Mouse (Mus musculus): Measurements from ENCODE around the gene Zfp148. TPM values are rescaled to one million over a fixed set of nuclear protein-coding genes. Genes with fewer than 3 reads are reported as not detected.
A peak's percentile ranks its signal among the peaks of the same experiment; 100 is the strongest.

Gene Zfp148
- polyA plus RNA-seq, 1 experiment = 30.6 TPM

- no peak for TF ChIP-seq CTCF (IDR thresholded peaks at IDR 0.05; ENCODE audit: control insufficient read depth, insufficient read depth, low read length)
- TF ChIP-seq POLR2A (IDR thresholded peaks at IDR 0.05; ENCODE audit: borderline replicate concordance, control insufficient read depth, low read depth, low read length) = no peak
- 83% methylated on average over 2 of the region's 2 CpGs for WGBS
These were observed 6.4 kb downstream of the Zfp148 start for GRCm38 (mm10) chr16:33387013-33387412.

GRCm38 (mm10) chr16:33387420-33387819 lies 6.8 kb downstream of the Zfp148 start:
- Histone ChIP-seq H3K27ac (ENCODE audit: control insufficient read depth, insufficient read depth, low read depth, low read length, poor library complexity) (no peak overlapping the region), H3K4me1 (ENCODE audit: control insufficient read depth, insufficient read depth, low read length) (no peaks in the 10 kb centered on the region; the same call in 1 of the 2 replicates), H3K4me3 (replicated peaks; ENCODE audit: control insufficient read depth, low read depth, low read length) (no peak overlapping the region)
- WGBS = 89% methylated on average over 2 of the region's 2 CpGs
- TF ChIP-seq CTCF (IDR thresholded peaks at IDR 0.05; ENCODE audit: control insufficient read depth, insufficient read depth, low read length) (no peak), POLR2A (IDR thresholded peaks at IDR 0.05; ENCODE audit: borderline replicate concordance, control insufficient read depth, low read depth, low read length) (no peak)

More at GRCm38 (mm10) chr16:33387013-33387412, 6.4 kb downstream of the Zfp148 start:
- Histone ChIP-seq H3K4me1 (ENCODE audit: control insufficient read depth, insufficient read depth, low read length) (no peaks in the 10 kb centered on the region; the same call in 1 of the 2 replicates), H3K4me3 (replicated peaks; ENCODE audit: control insufficient read depth, low read depth, low read length) (no peak overlapping the region), H3K27ac (ENCODE audit: control insufficient read depth, insufficient read depth, low read depth, low read length, poor library complexity) (no peak overlapping the region)

GRCm38 (mm10) chr16:33399913-33400782 lies 19.5 kb downstream of the Zfp148 start:
- TF ChIP-seq POLR2A (IDR thresholded peaks at IDR 0.05; ENCODE audit: borderline replicate concordance, control insufficient read depth, low read depth, low read length) (peak; percentile 13; the same call in 1 of the 2 replicates), CTCF (IDR thresholded peaks at IDR 0.05; ENCODE audit: control insufficient read depth, insufficient read depth, low read length) (no peak)
- H3K4me3 ChIP-seq (replicated peaks; ENCODE audit: control insufficient read depth, low read depth, low read length) = peak overlapping the region; percentile 64
- no peaks in the 10 kb centered on the region; the same call in none of the 2 replicates for H3K4me1 ChIP-seq (ENCODE audit: control insufficient read depth, insufficient read depth, low read length)
- H3K27ac ChIP-seq (ENCODE audit: control insufficient read depth, insufficient read depth, low read depth, low read length, poor library complexity) = peak overlapping the region; percentile 14; the same call in 1 of the 2 replicates
- 1% methylated on average over 28 of the region's 28 CpGs for WGBS

GRCm38 (mm10) chr16:33400943-33401342 lies 20.3 kb downstream of the Zfp148 start:
- Histone ChIP-seq H3K4me3 (replicated peaks; ENCODE audit: control insufficient read depth, low read depth, low read length) (no peak overlapping the region), H3K27ac (ENCODE audit: control insufficient read depth, insufficient read depth, low read depth, low read length, poor library complexity) (no peak overlapping the region), H3K4me1 (ENCODE audit: control insufficient read depth, insufficient read depth, low read length) (no peaks in the 10 kb centered on the region; the same call in none of the 2 replicates)
- no peak for TF ChIP-seq CTCF (IDR thresholded peaks at IDR 0.05; ENCODE audit: control insufficient read depth, insufficient read depth, low read length)
- TF ChIP-seq POLR2A (IDR thresholded peaks at IDR 0.05; ENCODE audit: borderline replicate concordance, control insufficient read depth, low read depth, low read length) = no peak
- 52% methylated on average over 4 of the region's 4 CpGs for WGBS

- WGBS = 52% methylated on average over 2 of the region's 2 CpGs
- Histone ChIP-seq H3K4me1 (ENCODE audit: control insufficient read depth, insufficient read depth, low read length) (no peaks in the 10 kb centered on the region; the same call in none of the 2 replicates), H3K4me3 (replicated peaks; ENCODE audit: control insufficient read depth, low read depth, low read length) (no peak overlapping the region), H3K27ac (ENCODE audit: control insufficient read depth, insufficient read depth, low read depth, low read length, poor library complexity) (no peak overlapping the region)
- TF ChIP-seq POLR2A (IDR thresholded peaks at IDR 0.05; ENCODE audit: borderline replicate concordance, control insufficient read depth, low read depth, low read length) (no peak), CTCF (IDR thresholded peaks at IDR 0.05; ENCODE audit: control insufficient read depth, insufficient read depth, low read length) (no peak)
These were observed 22.6 kb downstream of the Zfp148 start for GRCm38 (mm10) chr16:33403258-33403657.

- H3K4me1 ChIP-seq (ENCODE audit: control insufficient read depth, insufficient read depth, low read length) = no peaks in the 10 kb centered on the region; the same call in none of the 2 replicates
- H3K4me3 ChIP-seq (replicated peaks; ENCODE audit: control insufficient read depth, low read depth, low read length) = no peak overlapping the region
- WGBS = 61% methylated on average over 3 of the region's 3 CpGs
- H3K27ac ChIP-seq (ENCODE audit: control insufficient read depth, insufficient read depth, low read depth, low read length, poor library complexity) = no peak overlapping the region
- no peak for TF ChIP-seq CTCF (IDR thresholded peaks at IDR 0.05; ENCODE audit: control insufficient read depth, insufficient read depth, low read length)
- no peak for TF ChIP-seq POLR2A (IDR thresholded peaks at IDR 0.05; ENCODE audit: borderline replicate concordance, control insufficient read depth, low read depth, low read length)
These were observed 23.4 kb downstream of the Zfp148 start for GRCm38 (mm10) chr16:33404055-33404454.

GRCm38 (mm10) chr16:33405487-33405886 lies 24.9 kb downstream of the Zfp148 start:
- Histone ChIP-seq H3K4me3 (replicated peaks; ENCODE audit: control insufficient read depth, low read depth, low read length) (no peak overlapping the region), H3K27ac (ENCODE audit: control insufficient read depth, insufficient read depth, low read depth, low read length, poor library complexity) (no peak overlapping the region), H3K4me1 (ENCODE audit: control insufficient read depth, insufficient read depth, low read length) (no peaks in the 10 kb centered on the region; the same call in 1 of the 2 replicates)
- no peak for TF ChIP-seq CTCF (IDR thresholded peaks at IDR 0.05; ENCODE audit: control insufficient read depth, insufficient read depth, low read length)
- 76% methylated on average over 4 of the region's 4 CpGs for WGBS

- Histone ChIP-seq H3K4me3 (replicated peaks; ENCODE audit: control insufficient read depth, low read depth, low read length) (no peak overlapping the region), H3K4me1 (ENCODE audit: control insufficient read depth, insufficient read depth, low read length) (no peaks in the 10 kb centered on the region), H3K27ac (ENCODE audit: control insufficient read depth, insufficient read depth, low read depth, low read length, poor library complexity) (no peak overlapping the region)
- 54% methylated on average over 2 of the region's 2 CpGs for WGBS
- TF ChIP-seq CTCF (IDR thresholded peaks at IDR 0.05; ENCODE audit: control insufficient read depth, insufficient read depth, low read length) (no peak), POLR2A (IDR thresholded peaks at IDR 0.05; ENCODE audit: borderline replicate concordance, control insufficient read depth, low read depth, low read length) (no peak)
These were observed 29.5 kb downstream of the Zfp148 start for GRCm38 (mm10) chr16:33410151-33410550.
